Mouse (Mus musculus) lung, adult 2 months (tissue): ENCODE data around the gene Card6. TPM values are rescaled to one million over a fixed set of nuclear protein-coding genes. Genes with fewer than 3 reads are reported as not detected.

Source experiments
- DNase-seq: peaks from one replicate; pipeline ENCODE4 v3.0.0; 2022
- H3K4me1 ChIP-seq: fragments of 200-500 bp; 2 replicates; pipeline ENCODE4 v1.6.1; 2011; ENCODE audit warnings: low read length; ENCODE audit not compliant: control insufficient read depth, insufficient read depth
- H3K4me3 ChIP-seq: fragments of 200-500 bp; replicated peaks from 2 replicates; pipeline ENCODE3; 2011; ENCODE audit warnings: low read depth, mild to moderate bottlenecking, control low read depth, low read length; ENCODE audit errors: extremely low read depth
- CTCF ChIP-seq: fragments of 200-500 bp; IDR thresholded peaks from 2 replicates; pipeline ENCODE4 v1.5.1; 2011; ENCODE audit warnings: mild to moderate bottlenecking, low read length, control low read depth; ENCODE audit not compliant: insufficient read depth
- POLR2A ChIP-seq: fragments of 200-500 bp; IDR thresholded peaks from 2 replicates; pipeline ENCODE4 v1.6.1; 2011; ENCODE audit warnings: low read depth, mild to moderate bottlenecking, control low read depth, low read length, borderline replicate concordance; ENCODE audit errors: extremely low read depth
- WGBS: fragments of 180-500 bp; shearing (Covaris S2); methylation state at CpG from one replicate; pipeline ENCODE4 v1.1.7; 2018; 5-methylcytosine and 5-hydroxymethylcytosine counted together
- polyA plus RNA-seq: library from polyadenylated mRNA; depleted of rRNA; stranded (reverse); fragments of >200 nt; gene quantifications from 2 replicates; pipeline ENCODE4 v1.2.3, GENCODE M21; 2012; rRNA removed

Gene Card6
- polyA plus RNA-seq, 1 experiment = 3.3 TPM

DNA sequence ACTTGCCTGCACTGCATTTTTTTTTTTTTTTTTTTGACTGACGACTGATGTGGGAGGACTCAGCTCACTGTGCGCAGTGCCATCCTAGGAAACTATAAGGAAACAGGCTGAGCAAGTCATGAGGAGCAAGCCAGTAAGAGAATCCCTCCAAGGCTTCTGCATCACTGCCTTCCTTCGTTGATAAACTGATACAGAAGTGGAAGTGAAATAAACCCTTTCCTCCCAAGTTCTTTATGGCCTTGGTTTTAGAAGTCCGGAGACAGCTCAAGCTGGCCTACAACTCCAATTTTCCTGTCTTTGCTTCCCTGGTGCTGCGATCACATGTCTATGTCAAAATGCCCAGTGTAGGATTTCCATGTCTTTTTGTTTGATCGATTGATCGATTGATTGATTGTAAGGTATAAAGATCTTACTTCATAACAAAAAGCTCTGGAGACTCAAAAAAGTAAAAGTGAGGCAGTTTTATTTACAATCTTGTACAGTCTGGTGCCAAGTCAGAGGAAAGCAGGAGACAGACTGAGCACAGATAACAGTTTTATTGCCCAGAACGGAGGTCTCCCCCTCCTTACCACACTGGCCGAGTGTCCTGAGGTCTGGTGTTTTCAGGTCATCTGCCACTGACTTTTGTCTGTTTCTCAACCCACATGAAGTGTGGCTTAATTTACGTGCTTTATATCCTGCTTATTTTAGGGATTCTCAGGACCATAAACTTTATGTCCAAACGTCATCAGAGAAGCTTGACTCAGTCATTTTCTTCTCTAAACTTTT, 12.6 kb downstream of the Card6 start:
- no peak for DNase-seq
- no peak for TF ChIP-seq CTCF
- Histone ChIP-seq H3K4me3 (no peak overlapping the region), H3K4me1 (no peaks in the 10 kb centered on the region)
- 84% methylated on average over 11 of the region's 11 CpGs for WGBS

DNA sequence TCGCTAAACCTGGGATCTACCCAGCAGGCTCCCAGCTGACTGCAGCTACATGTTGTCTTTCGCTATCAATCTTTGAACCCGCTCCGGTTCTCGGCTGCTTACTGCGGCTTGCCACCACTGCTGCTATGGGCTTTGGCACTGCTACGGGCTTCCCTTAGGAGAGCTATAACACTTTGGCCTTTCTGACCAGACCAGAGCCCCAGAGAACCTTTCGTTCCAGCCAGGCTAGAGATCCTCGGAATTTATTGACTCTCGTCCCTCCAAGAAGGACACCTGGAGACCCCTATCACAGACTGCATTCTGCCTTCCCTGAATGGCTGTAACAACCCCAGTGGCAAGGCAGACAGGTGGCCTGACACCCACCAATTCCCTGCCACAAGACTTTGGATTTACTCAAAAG, 18.2 kb downstream of the Card6 start:
- TF ChIP-seq CTCF (no peak), POLR2A (no peak)
- H3K4me1 ChIP-seq = no peaks in the 10 kb centered on the region
- WGBS = 92% methylated on average over 10 of the region's 10 CpGs

DNA sequence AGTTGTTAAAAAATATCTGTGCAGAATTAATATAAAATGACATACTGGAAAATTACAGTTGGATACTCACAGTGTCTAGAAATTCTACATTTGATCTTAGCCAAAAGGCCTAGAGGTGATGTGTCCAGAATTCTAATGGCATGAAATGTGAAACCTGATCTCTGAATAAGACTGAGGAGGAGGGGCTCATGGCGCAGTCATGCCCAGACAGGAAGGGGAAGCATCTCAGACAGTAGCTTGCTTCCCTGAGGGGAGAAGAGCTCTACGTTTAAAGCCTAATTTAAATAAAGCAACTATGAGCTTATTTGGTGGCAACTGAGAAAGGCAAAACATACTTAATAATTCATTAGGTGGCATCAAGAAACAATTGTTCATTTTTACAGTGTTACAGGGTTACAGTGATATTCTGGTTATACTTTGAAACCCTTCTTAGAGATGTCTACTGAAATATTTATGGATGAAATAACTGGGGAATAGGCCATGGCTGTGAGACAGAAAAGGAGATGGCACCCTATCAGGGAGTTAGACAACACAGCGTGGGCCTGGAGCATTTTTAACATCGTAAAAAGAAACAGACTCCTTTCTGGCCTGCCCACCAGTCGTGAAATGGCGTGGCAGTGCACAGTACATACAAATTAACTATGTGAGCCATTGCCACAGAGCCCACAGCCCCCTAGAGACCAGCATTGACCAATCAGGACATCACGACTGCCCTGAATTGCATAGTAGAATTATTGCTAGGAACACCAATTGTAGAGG, 19.3 kb downstream of the Card6 start:
- TF ChIP-seq POLR2A (no peak), CTCF (no peak)
- 68% methylated on average over 7 of the region's 7 CpGs for WGBS
- H3K4me1 ChIP-seq = no peaks in the 10 kb centered on the region
- no peak for DNase-seq
- no peak overlapping the region for H3K4me3 ChIP-seq

More for the DNA sequence above, 18.2 kb downstream of the Card6 start:
- DNase-seq = no peak
- no peak overlapping the region for H3K4me3 ChIP-seq

DNA sequence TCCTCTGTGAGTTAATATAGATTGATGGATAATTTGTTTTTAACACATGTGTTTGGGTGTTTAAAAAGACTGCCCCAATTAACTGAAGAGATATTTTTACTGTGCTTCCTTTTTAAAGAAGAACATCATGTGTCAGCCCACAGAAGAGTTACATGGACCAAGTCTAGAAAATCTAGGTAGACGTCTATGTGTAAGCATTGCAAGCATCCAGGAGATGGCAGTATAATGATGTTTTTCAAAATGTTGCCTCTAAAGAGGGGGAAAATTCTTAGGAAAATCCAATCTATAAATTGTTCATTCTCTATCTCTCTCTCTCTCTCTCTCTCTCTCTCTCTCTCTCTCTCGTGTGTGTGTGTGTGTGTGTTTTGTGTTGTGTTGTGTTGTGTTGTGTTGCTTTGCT, 22.2 kb downstream of the Card6 start:
- Histone ChIP-seq H3K4me3 (no peak overlapping the region), H3K4me1 (no peaks in the 10 kb centered on the region)
- 10% methylated on average over 2 of the region's 2 CpGs for WGBS
- no peak for DNase-seq
- TF ChIP-seq CTCF (peak; percentile 14; the same call in 1 of the 2 replicates), POLR2A (no peak)

DNA sequence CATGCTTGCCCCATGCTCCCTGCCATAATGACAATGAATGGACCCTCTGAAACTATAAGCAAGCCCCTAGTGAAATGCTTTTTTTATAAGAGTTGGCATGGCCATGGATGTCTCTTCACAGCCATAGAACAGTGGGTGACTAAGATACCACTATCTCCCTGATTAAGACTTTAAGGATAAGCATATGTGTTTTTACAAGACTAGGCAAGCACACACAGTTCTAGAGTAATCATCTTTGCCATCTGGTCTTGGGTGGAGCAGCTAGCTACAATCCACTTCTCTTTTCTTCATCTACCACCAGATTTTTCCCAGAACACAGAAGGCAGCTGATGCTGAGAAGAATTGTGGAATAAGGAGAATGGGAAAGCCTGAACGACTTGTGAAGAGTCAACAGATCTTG, 27.1 kb downstream of the Card6 start:
- Histone ChIP-seq H3K4me3 (no peak overlapping the region), H3K4me1 (no peaks in the 10 kb centered on the region)
- DNase-seq = no peak
- TF ChIP-seq POLR2A (no peak), CTCF (no peak)
- WGBS = 62% methylated on average over 1 of the region's 1 CpGs

DNA sequence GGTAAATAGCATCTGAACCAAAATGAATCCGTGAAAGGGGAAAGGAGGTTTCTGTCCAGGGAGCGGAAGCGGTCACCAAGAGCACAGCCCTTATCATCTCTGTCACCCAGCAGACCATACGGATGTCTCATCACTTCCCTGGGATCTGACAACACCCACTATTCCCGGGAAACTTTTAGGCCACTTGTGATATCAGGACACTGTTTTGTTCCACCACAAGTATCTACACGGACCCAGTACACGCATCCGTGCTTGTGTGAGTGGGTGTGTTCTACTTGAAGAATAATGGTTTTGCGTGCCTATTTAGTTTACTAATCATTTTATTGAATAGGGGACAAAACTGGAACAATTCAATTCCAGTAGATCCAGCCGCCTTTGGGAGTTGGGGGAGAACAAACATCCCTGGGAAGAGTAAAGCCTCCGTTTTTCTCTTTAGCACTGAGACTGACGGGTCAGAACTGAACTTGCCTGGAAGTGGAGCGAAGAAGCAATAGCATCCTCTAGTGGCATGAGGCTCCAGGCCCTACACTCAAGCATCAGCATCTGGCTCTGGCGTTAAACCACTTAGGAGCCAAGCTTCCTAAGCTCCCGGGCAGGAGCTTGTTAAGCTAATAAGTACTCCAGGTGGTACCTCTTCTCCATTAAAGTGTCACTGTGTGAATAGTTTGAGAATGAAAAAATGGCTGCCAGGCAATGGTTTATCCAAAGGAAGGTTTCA, 39.4 kb downstream of the Card6 start:
- DNase-seq = no peak
- WGBS = 44% methylated on average over 15 of the region's 15 CpGs
- no peak overlapping the region for H3K4me3 ChIP-seq
- H3K4me1 ChIP-seq = no peaks in the 10 kb centered on the region; the same call in 1 of the 2 replicates
- TF ChIP-seq POLR2A = no peak
- TF ChIP-seq CTCF = peak; percentile 73

DNA sequence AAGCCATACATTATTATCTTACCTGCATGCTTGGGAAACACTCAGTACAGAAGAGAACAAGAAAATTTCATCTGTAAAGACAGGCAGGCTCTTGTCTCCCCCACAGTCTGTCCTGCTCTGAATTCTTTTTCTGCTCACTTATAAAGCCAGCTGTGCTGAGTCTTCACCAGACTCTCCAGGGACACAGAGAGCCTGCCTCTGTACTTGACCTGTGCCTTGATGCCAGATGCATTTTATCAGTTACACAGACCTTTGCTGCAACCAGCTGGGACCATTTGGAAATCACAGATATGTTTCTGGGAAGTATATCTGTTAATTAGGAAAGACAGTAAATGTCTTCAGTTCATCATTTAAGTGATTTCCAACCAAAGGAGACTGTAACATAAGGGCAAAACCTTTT, 44.7 kb downstream of the Card6 start, which contains the start of gene C7:
Gene C7 (minus strand): TSS at position 106 of the 400 bp plus-strand sequence.
- DNase-seq = no peak
- Histone ChIP-seq H3K4me1 (no peaks in the 10 kb centered on the region; the same call in 1 of the 2 replicates), H3K4me3 (peak within 1 kb of the TSS; percentile 57)
- no peak for TF ChIP-seq CTCF
- TF ChIP-seq POLR2A = no peak

Other genes starting within 250 kb of the Card6 start
- gene Mroh2b, start 209.8 kb downstream of the Card6 start, polyA plus RNA-seq = not detected in 2 replicates
- 36.2 and 39.7 TPM in 2 replicates for gene C7, start 44.8 kb downstream of the Card6 start, polyA plus RNA-seq
- 611 and 778 TPM in 2 replicates for gene Rpl37, start 8.1 kb upstream of the Card6 start, polyA plus RNA-seq
- 4.3 and 7.6 TPM in 2 replicates for gene Prkaa1, start 35.3 kb upstream of the Card6 start, polyA plus RNA-seq
- 3.6 and 8.0 TPM in 2 replicates for gene Ttc33, start 77.0 kb upstream of the Card6 start, polyA plus RNA-seq
- 6.9 and 7.6 TPM in 2 replicates for gene Ptger4, start 135.6 kb upstream of the Card6 start, polyA plus RNA-seq